Mouse (Mus musculus) frontal cortex, postnatal 36 days (tissue): ENCODE measurements around the gene Trim2.

Source experiments
- DNase-seq, 2 experiments: peaks; one replicate each; pipeline ENCODE4 v3.0.0; 2022; ENCODE audit warnings: low spot score in 2 of 2

Gene Trim2

DNA sequence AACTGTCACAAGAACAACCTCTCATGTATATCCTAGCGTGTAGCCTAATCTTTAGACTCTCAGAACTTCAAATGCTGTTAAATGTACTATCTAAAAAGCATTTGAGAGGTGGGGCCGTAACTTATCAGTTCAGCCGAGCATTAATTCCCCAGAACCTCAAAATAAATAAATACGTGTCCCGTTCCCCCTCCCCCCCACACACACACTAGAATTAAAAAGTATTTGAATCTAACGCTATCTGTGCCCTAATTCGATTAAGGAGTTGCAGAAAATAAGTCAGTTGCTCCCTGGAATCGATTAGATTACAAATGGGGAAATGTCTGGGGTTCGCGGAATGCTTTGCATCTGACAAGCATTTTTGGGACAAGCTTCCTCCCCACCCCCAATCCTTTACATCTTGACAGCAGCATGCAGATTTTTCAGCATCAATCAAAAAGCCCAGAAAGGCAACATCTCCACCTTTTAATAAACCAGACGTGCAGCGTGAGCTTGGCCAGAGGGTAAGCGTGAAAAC is 48.1 kb downstream of the Trim2 start:
- DNase-seq, result no peak

DNA sequence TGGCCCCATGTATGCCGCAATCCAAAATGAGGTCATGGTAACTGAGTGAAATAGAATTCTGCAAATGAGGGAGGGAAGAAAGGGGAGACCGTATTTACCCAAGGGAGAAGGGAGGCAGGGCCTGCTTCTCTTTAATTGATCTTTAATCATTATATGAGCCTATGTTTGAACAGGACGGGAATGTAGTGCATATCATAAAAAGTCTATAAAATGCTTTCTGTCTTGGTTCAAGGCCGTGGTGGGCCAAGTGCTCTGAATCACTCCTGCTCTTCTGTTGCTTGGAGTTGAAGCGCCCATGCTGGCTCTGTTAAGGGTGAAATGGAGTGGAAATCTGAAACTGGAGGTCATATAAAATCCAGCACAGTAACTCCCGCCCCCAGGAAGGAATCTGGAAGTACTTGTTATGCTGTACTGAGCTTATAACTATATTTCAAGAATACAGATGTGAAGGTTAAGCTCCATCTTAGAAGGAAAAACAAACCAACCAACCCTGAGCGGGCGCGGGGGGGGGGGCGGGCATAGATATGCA is 48.6 kb downstream of the Trim2 start:
- DNase-seq, result no peak

DNA sequence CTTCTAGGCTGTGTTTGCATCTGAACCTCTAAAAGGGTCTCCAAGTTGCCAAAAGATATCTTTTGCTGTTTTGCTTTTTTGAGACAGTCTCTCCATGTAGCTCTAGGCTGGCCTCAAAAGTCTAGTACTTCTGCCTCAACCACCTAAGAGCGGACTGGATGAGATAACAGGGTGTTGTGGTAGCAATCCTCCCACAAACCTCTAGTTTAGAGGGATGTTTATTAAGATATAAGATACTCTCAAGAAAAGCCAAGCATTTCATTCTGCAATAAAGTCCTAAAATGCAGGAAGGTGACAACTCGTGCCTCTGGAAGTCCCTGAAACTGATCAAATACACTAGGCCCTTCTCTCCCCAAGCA is 52.2 kb downstream of the Trim2 start:
- no peak for DNase-seq

DNA sequence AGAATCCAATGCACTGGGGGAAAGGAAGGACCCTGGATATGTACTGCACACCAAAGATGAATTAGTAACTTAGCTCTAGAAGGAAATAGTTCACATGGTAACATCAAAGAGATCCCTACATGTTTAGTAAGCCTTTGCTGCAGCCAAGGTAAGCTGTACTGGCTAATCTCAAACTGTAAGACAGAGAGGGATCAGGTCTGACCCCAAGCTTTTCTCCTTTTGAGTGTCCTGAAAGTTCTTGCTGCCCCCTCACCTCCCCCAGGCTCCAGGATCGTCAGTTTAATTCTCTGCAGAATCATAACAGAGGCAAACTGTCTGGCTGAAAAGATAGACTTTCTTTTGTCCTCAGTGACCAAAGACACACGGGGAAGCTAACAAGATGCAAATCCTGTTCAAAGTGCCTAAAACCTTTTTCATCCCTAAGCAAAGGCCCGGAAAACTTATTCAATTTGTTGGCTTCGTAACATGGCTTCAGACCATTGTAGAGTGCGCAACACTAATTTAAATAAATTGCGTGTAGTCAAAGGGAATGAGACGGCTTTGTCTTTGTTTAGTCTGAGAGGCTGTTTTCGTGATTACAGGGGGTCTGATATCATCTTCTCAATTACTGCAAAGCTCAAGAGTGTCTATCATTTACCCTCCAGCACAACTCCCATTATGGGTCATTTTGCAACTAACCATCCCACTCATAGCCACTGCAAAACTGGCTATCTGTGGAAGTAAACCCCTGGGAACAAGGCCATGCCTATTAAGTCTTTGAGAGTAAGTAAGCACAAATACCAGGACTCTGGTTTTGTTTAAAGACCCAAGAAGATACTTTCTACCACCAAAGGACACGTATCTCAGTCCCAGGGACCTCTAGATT is 52.8 kb downstream of the Trim2 start:
- DNase-seq, result no peak

DNA sequence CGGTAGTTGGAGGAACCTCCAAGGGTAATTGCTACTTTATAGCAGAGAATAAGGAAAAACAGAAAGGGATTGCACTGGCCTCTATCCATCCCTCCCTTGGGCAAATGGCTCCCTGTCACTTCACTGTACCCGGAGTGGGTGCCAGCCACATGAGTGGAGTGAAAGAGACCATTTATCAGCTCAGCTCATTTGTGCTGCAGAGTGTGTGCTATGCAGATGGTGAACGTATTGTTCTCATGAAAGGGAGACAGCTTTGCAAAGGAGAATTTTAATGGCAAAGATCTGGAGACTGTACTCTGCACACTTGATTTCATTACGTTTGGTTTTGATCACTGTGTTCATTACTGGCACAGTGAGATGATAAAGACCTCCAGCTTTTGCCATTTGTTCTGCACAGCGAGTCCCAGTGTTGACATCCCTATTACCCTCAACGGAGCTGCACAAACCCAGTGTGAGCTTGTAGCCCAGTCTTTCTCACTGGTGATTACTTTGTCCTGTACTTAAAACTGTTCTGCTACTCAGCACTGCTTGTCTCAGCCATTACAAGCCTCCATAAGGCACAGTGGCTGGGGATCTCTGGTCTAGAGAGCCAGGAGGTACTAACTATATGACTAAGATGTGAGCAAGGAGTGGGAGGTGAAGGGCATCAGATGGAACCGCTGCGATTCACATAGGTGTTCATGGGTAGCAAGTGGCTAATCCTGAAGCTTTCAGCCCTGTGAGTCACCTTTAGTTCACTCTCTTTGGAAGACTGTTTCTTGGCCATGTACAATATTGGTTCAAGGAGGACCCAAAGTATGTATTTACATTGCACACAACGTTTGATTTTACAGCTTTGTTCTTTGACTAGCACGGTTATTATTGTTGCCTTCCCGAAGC is 53.7 kb downstream of the Trim2 start:
- peak in 1 of 2 experiments; percentile 47 for DNase-seq

DNA sequence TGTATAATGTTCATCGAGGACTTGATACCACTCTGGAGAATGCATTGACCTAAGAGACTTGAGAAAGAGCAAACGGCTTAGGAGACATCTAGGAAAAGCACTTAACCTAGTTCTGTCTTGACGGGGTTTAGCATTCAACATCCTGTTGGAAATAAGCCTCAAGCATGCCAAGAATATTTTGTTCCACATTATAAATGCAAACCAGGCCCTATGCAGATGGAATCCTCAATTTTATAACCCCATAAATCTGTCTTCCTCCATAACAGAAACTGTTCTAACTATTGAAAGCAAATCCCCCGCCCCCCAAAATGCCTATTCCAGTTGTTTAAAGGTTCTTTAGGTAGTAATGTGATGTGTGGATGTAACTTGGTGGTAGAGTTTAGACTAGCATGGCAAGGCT is 55.0 kb downstream of the Trim2 start:
- no peak for DNase-seq

DNA sequence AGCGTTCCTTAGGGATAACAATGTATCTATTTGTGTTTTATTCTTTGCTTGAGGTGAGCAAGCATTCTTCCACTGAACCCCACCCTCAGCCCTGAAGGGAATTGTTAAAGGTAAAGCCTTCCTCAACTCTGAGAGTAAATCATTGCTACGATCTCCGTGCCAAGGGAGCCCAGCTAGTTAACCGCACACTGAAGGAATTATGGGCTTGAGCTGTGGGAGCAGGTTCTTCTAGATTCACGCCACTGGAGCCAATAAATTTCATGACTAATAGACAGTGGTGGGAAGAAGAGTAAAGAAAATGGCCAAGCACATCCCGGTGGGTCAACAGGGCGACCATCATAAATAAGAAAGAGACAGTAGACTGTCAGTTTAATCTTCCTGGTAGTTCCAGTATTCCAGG is 56.4 kb downstream of the Trim2 start:
- no peak for DNase-seq

DNA sequence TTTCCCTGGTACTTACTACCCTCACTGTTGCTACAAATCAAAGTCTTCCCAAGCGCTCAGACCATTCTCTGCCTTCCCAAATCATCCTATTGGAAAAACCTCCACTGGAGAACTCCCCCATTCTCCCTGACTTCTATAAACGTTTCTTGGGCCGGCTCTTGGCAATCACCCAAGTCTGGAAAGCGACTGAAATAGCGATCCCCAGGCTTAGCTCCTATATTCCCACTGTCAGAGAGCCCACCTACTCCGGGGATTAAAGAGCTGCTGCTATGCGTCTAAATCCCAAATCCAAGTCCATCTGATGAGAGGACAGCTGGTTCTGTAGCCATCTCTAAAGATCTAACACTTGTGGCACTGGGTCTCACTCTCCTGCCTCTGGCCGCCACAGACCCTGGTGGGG is 58.9 kb downstream of the Trim2 start:
- DNase-seq, result no peak

DNA sequence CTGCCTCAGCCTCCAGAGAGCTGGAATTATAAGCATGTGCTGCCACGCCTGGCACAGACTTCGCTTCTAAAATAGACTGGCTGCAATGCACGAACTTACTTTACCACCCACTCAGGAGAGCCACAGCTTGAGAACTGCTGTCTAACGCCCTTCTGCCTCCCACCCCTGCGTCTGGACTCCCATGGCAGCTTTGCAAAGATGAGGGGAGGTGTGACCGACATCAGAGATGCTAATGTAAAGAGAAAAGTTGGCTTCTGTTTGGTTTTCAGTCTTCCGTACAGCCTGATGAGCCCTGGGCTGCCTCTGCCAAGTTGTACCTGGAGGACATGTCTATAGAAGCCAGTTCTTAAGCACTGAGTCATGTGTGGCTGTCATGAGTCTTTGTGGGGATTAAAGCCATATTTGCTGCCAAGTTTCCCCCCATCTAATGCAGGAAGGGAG is 60.2 kb downstream of the Trim2 start:
- DNase-seq, result peak; percentile 85 to 94

DNA sequence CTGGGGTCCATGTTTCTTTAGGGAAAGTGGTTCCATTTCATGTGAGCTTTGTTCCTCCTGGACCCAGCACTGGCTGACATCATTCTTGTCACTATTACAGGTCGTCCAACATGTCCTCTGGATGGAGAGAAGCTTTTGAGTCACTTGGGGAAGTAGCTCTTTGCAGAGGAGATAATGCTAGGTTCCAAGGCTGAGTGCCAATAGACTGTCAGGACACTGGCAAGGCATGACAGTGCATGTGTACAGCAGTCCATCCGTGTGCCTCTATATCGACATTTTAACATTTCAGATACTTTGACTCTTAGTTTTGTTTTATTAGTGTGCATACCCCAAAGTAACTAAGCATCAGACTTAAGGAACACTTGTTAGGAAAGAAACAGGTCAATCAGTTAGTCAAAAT is 63.6 kb downstream of the Trim2 start:
- DNase-seq, result no peak

DNA sequence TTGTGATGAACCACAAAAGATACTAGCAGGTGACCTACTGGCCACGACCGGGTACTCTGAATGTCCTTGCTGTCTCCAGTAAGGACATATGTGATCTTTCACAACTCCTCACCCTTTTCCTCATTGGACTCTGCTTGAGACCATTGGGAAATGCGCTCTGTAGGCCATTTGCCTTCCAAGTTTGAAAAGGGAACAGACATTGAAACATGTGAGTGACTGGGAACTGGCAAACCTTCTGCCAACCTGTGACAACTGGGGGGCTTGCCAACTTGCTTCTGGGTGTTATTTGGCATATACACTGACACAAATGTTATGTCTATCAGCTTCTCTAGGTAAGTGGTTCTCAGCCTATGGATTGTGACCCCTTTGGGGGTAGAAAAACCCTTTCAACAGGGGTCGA is 64.2 kb downstream of the Trim2 start:
- DNase-seq, result no peak

DNA sequence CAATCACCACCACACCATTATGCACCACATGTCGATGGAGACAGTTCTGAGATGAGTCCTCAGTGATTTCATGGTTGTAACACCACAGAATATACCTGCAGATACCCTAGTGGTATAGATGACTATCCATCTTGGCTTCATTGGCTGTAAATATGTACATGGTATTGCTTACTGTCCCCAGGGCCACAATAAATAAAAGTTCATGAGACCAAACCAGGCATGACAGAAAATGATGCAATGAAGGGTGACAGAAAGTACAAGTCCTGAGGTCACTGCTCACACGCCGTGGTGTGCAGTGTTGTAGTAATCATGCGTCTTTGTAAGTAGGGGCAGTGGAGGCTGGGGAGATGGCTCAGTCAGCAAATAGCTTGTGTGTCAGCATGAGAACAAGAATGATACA is 65.6 kb downstream of the Trim2 start:
- DNase-seq, result no peak

DNA sequence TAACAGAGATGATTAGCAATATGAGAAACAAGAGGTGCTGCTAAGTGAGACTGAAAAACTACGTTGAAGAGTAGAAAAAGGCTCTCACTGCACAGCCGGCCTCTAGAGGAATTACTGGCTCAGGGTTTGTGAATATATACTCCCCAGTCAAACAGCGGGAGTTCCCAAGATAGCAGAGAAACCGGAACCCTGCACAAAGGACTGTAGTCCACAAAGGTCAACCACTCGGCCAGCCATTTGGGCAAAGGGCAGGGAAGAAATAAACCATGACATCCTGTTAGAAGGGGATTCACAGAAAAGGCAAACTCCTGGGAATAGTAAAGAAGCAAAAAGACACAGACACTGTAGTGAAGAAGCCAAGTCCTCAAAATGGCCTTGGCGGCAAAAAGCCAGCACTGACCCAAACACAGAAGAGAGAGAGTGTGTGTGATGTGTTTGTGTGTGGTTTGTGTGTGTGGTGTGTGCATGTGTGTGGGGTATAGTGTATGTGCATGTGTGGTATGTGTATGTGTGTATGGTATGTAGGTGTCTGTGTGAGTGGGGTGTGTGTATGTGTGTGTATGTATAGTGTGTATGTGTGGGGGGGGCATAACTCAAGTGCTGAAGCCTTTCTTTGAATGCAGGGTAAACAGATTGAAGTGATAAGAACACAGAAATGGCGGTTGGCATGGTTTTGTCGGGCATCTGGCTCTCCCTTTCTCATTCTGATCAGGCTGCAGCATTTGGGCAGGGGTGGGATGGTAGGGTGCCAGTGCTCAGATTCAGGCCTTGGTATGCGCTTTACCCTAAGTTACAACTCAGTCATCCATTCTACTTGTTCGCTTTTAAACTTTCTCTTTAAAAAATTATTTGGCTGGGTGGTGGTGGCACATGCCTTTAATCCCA is 71.0 kb downstream of the Trim2 start:
- DNase-seq, result no peak

DNA sequence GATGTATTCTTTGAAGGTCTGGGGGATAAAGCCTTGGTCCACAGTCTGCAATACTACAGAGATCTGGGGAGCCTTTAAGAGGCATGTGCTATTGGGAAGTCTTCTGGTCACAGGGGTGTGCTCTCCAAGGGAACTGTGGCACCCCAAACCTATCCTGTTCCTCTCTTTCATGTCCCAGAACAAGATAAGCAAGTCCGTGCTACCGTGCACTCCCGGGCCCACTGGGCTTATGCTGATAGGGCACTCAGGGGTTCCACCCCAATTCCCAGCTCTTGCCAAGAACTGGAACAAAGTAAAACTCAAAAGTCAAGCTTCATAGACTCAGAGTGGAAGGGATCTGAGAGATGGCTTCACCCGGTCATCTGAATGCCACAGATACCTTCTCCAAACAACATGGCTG is 72.1 kb downstream of the Trim2 start:
- DNase-seq, result no peak

DNA sequence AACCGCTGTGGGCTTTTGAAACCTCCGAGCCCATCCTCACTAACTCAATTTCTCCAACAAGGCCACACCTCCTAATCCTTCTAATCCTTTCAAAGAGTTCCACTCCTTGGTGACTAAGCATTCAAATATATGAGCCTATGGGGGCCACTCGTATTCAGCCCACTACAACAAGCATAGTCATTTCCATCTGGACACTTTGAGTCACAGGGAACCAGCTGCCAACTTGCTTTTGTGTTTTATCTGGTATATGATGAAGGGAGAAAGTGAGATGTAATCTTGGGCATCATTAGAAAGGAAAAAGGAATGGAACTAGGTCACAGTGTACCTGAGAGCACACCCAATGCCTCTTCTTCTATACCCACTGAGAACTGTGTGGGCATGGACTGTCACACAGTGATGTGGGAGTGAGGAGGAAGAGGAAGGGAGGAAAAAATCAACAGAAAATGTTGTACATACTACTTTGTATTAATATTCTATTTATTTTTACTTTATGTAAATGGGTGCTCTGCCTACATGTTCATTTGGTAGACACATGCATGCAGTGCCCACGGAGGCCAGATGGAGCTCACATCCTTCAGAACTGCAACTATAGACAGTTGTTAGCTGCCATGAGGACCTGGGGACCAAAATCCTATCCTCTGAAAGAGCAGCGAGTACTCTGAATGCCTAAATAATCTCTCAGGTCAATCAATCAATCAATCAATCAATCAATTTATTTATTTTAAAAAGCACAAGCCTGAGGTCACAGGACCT is 72.8 kb downstream of the Trim2 start:
- DNase-seq, result peak; percentile 33 to 40

DNA sequence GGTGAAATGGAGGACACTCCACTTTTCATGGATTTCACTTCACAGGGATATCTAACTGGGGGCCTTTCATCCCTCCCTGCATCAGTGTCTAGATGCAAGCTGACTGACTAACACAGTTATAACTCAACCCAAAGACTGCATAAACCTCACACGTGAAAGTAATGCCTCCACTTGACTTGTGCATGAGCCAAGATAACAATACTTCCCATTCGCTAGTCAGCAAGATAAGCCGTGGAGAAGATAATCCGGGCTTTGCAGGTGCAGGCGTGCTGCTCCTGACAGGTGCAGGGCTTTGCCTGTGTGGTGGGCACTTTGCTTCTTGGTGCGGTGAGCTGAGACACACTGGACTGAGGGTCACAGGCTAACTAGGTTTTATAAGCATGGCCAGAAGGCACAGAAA is 74.4 kb downstream of the Trim2 start:
- no peak for DNase-seq

DNA sequence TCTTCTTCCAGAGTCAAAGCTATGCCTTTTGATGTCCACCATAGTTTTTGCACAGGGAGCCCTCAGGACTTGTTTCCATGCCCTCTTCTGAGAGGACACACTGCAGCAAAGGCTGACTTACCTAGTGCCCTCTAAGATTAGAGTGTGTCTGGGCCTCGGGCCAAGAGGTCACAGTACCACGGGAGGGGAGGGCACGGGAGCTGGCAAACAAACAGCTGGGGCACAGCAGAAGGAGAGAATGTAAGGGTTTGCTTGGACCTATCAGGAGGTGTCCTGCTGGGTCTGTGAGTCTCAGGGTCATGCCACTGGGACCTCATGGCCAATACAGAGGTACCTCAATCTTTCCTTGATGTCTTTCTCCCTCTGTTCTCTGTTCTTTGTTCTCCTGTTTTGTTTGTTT is 75.7 kb downstream of the Trim2 start:
- no peak for DNase-seq

DNA sequence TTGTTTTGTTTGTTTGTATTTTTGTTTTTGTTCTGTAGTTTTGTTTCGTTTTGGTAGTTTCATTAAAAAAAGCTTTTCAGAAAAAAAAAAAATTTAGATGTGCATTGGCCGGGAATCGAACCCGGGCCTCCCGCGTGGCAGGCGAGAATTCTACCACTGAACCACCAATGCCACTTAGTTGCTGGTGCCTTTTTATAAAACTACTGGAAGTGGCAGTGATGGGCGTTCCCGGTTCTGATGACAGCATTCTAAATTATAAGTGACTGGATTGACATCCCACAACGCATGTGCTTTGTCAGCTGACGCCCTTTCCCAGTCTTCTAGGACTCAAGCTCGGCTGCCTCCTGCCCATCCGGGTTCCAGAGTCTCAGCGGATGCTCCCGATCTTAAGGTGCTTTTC is 77.8 kb downstream of the Trim2 start:
- DNase-seq, result no peak

DNA sequence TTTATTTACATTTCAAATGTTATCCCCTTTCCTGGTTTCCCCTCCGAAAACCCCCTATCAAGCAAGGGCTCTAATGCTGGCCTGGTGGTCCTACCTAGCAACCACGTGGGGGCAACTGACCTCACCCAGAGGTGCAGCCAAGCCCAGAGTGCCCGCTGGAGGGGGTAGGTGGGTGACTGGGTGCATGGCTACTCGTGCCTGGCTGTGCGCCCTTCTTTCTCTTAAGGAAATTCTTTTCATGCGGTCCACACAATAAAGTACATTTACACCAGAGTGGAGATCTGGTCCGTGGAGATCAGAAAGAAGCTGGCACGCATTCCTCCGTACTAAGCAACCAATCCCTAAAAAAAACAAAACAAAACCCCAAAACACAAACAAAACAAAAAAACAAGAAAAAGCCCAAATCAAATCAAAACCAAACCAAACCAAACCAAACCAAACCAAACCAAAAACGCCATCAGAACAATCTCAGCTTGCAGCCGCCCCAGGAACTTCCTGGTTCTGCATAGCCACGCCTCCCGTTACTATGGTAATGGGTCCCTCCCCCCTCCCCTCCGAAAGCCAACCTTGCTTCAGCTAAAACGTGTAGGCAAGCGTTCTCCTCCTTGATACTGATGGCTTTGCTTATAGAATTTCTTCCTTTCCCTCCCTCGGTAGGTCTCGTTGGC is 78.3 kb downstream of the Trim2 start:
- DNase-seq, result no peak

DNA sequence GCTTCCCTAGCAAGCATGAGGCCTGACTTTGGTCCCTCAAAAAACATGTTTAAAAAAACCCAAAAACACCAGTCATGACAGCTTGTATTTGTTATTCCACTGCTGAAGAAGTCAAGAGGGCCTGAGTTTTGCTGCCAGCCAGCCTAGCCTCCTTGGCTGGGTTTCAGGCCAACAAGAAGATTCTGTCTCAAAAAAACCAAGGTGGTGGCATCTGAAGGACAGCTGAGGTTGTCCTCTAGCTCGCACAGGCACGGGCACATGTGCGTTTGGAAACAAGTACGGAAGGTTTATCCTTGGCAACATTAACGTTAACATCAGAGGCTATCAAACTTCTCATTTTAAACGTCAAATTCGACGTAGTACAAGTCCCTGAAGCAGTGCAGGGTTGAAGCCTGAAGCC is 79.0 kb downstream of the Trim2 start:
- DNase-seq, result no peak
